Mouse (Mus musculus) right cerebral cortex, postnatal 36 days (tissue): ENCODE results near the gene Kat5.

ENCODE experiments used
- DNase-seq, 2 experiments: peaks; one replicate each; pipeline ENCODE4 v3.0.0; 2022; ENCODE audit warnings: low spot score in 2 of 2, mixed read lengths in 1 of 2

Gene Kat5

GRCm38 (mm10) chr19:5609547-5610404 lies at the start of gene Kat5:
TSS of gene Kat5 (minus strand) at chr19:5610237.
- peak; percentile 84 to 87 for DNase-seq

GRCm38 (mm10) chr19:5654720-5655298 lies 44.8 kb upstream of the Kat5 start:
- DNase-seq, result no peak

- DNase-seq, result no peak
Observed at GRCm38 (mm10) chr19:5653969-5654719, 44.1 kb upstream of the Kat5 start.

- peak in 1 of 2 experiments; percentile 42 for DNase-seq
Observed at GRCm38 (mm10) chr19:5652570-5652969, 42.5 kb upstream of the Kat5 start.

GRCm38 (mm10) chr19:5651502-5652274 lies 41.7 kb upstream of the Kat5 start:
- no peak for DNase-seq

GRCm38 (mm10) chr19:5649298-5649741 lies 39.3 kb upstream of the Kat5 start:
- DNase-seq, result no peak

- peak; percentile 68 to 76 for DNase-seq
Observed at GRCm38 (mm10) chr19:5648401-5649297, 38.6 kb upstream of the Kat5 start.

GRCm38 (mm10) chr19:5647791-5648190 lies 37.8 kb upstream of the Kat5 start:
- DNase-seq, result no peak

GRCm38 (mm10) chr19:5646731-5647330 lies 36.8 kb upstream of the Kat5 start:
- DNase-seq, result no peak

- no peak for DNase-seq
Observed at GRCm38 (mm10) chr19:5645280-5645679, 35.2 kb upstream of the Kat5 start.

- DNase-seq, result no peak
Observed at GRCm38 (mm10) chr19:5641641-5642040, 31.6 kb upstream of the Kat5 start.

- DNase-seq, result no peak
Observed at GRCm38 (mm10) chr19:5641021-5641420, 31.0 kb upstream of the Kat5 start.

GRCm38 (mm10) chr19:5640339-5640738 lies 30.3 kb upstream of the Kat5 start:
- DNase-seq, result no peak

GRCm38 (mm10) chr19:5638416-5639005 lies 28.5 kb upstream of the Kat5 start:
- no peak for DNase-seq

GRCm38 (mm10) chr19:5637069-5638047 lies 27.3 kb upstream of the Kat5 start, which contains the start of gene Rela:
TSS of gene Rela (plus strand) at chr19:5637483.
- peak; percentile 77 to 80 for DNase-seq

GRCm38 (mm10) chr19:5636571-5637041 lies 26.6 kb upstream of the Kat5 start:
- no peak for DNase-seq

GRCm38 (mm10) chr19:5636036-5636570 lies 26.1 kb upstream of the Kat5 start:
- DNase-seq, result no peak

- DNase-seq, result no peak
Observed at GRCm38 (mm10) chr19:5632120-5632519, 22.1 kb upstream of the Kat5 start.
